Mouse (Mus musculus) midbrain, embryonic 10.5 days (tissue): ENCODE data around the gene Nfasc. TPM values are rescaled to one million over a fixed set of nuclear protein-coding genes. Genes with fewer than 3 reads are reported as not detected.

Experiments used
- DNase-seq: peaks from one replicate; pipeline ENCODE4 v3.0.0-alpha.2; 2017; ENCODE audit warnings: low spot score
- H3K27ac ChIP-seq: fragments of 300-500 bp; sonication (generic); replicated peaks from 2 replicates; pipeline ENCODE4 v1.5.1; 2016; ENCODE audit warnings: mild to moderate bottlenecking
- H3K27me3 ChIP-seq: fragments of 300-500 bp; sonication (generic); 2 replicates; pipeline ENCODE4 v1.6.1; 2016; ENCODE audit warnings: low read depth, mild to moderate bottlenecking; ENCODE audit not compliant: poor library complexity, severe bottlenecking
- H3K36me3 ChIP-seq: fragments of 300-500 bp; sonication (generic); 2 replicates; pipeline ENCODE4 v1.6.1; 2016; ENCODE audit warnings: mild to moderate bottlenecking, moderate library complexity
- H3K4me1 ChIP-seq: fragments of 300-500 bp; sonication (generic); 2 replicates; pipeline ENCODE4 v1.6.1; 2016
- H3K4me3 ChIP-seq: fragments of 300-500 bp; sonication (generic); 2 replicates; pipeline ENCODE4 v1.5.1; 2016; ENCODE audit warnings: mild to moderate bottlenecking, moderate library complexity
- H3K9me3 ChIP-seq: fragments of 300-500 bp; sonication (generic); replicated peaks from 2 replicates; pipeline ENCODE4 v1.6.1; 2016; ENCODE audit warnings: mild to moderate bottlenecking
- WGBS: fragments of 180-500 bp; shearing (Covaris S2); methylation state at CpG from one replicate; pipeline ENCODE4 v1.1.7; 2016; 5-methylcytosine and 5-hydroxymethylcytosine counted together
- polyA plus RNA-seq: library from polyadenylated mRNA; unstranded; fragments of >200 nt; fragmentation: Nextera tagmentation; extraction: Ambion mirVana; gene quantifications from 2 replicates; pipeline ENCODE4 v1.2.1, GENCODE M21; 2016

The Nfasc gene
- polyA plus RNA-seq, 1 experiment from 2014 or later = 14.5 TPM

DNA sequence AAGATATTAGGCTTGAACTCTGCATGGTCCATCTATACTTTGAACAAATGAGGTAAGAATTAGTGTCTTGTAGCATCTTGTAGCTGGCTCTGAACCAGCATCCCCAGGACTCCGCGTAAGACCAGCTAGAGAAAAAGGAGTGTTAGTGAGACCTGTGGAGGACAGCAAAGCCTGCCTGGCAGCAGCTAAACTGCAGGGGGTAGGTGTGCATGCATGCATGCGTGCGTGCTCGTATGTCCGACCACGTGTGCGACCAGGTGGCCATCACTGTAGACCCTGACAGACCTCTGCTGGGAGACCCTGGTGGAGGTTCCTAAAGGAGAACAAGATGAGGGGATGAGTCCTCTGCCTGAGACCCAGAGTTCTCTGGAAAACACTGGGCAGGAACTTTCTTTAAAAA, 113.4 kb downstream of the Nfasc start:
- H3K9me3 ChIP-seq = no peaks in the 10 kb centered on the region
- 97% methylated on average over 8 of the region's 8 CpGs for WGBS

DNA sequence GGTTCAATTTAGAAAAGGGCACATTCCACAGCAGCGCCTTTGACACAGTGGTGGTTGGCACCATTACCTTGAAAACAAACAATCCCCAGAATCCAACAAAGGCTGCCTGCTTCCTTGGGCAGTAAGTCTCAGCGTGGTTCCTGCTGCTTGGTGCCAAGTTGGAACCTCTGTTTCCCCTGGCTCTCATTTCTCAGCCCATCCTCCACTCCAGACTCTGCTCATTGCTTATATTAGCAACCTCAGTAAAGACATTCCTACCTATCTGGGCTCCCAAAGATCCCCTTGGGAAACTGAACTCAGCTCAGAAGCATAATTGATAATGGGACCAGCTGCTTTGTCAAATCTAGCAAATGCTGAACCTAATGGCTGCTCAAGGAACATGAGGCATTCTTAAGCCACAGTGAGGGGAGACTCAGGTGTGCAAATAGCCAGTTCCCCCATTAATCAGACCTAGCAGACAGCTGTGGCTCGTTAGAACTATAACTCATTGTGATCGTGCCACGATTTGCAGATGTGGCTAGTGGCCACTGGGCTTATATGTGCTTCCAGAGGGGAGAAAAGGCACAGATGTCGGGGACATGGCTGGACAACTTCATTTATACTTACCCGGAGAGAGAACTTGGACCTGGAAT, 115.4 kb downstream of the Nfasc start:
- no peaks in the 10 kb centered on the region for H3K9me3 ChIP-seq
- no peaks in the 10 kb centered on the region for H3K27me3 ChIP-seq
- peaks cover 17% of the 10 kb centered on the region for H3K36me3 ChIP-seq
- no peak overlapping the region for H3K4me3 ChIP-seq
- DNase-seq = no peak
- H3K27ac ChIP-seq = no peak overlapping the region
- peaks cover 32% of the 10 kb centered on the region for H3K4me1 ChIP-seq
- WGBS = 83% methylated on average over 7 of the region's 7 CpGs

More for the DNA sequence above, 113.4 kb downstream of the Nfasc start:
- H3K36me3 ChIP-seq = peaks cover 23% of the 10 kb centered on the region
- DNase-seq = no peak
- H3K27ac ChIP-seq = no peak overlapping the region
- H3K27me3 ChIP-seq = no peaks in the 10 kb centered on the region
- H3K4me1 ChIP-seq = peaks cover 31% of the 10 kb centered on the region
- H3K4me3 ChIP-seq = no peak overlapping the region

DNA sequence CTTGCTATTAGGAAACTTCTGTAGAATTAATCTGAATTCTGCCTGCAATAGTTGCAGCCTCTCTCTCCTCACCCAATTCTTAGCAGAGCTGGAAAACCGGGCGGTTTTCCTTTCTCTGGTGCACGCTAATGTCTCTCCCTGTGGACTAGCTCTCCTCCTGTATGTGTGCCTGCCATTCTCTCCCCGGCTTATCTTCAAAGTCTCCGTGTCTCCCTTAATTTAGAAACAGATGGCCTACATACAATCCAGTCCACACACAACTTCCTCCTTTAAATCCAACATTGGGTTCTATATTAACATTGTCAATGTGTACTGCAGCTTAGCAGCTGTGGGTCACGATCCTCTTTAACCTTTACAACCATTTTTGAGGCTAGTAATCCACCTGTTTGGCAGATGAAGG, 116.6 kb downstream of the Nfasc start:
- DNase-seq = no peak
- Histone ChIP-seq H3K27ac (no peak overlapping the region), H3K4me1 (peaks cover 32% of the 10 kb centered on the region), H3K4me3 (no peak overlapping the region), H3K9me3 (no peaks in the 10 kb centered on the region), H3K27me3 (no peaks in the 10 kb centered on the region), H3K36me3 (peaks cover 9% of the 10 kb centered on the region)
- 84% methylated on average over 6 of the region's 6 CpGs for WGBS

DNA sequence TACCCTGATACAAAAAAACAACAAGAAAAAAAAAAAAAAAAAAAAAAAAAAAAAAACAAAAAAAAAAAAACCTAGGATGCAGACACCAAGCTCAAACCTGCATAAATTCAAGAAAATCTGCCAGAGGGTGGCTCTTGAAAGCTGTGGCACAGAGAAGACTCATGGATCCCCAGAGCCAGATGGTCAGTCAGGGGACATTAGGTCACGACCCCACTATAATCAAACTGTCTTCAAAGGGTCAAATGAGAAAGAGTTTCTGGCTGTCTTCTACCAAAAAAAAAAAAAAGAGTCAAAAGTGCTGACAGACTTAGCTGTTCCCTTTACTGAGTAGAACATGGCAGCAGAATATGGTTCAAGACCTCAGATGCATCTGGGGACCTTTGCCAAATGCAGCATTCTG, 117.1 kb downstream of the Nfasc start:
- Histone ChIP-seq H3K27ac (no peak overlapping the region), H3K36me3 (peaks cover 8% of the 10 kb centered on the region; the same call in 1 of the 2 replicates), H3K27me3 (0 out of 2 replicates have a peak, but pooled peaks cover 2% of the 10 kb centered on the region), H3K9me3 (no peaks in the 10 kb centered on the region), H3K4me3 (no peak overlapping the region), H3K4me1 (peaks cover 32% of the 10 kb centered on the region)
- DNase-seq = no peak
- WGBS = 58% methylated on average over 1 of the region's 1 CpGs

DNA sequence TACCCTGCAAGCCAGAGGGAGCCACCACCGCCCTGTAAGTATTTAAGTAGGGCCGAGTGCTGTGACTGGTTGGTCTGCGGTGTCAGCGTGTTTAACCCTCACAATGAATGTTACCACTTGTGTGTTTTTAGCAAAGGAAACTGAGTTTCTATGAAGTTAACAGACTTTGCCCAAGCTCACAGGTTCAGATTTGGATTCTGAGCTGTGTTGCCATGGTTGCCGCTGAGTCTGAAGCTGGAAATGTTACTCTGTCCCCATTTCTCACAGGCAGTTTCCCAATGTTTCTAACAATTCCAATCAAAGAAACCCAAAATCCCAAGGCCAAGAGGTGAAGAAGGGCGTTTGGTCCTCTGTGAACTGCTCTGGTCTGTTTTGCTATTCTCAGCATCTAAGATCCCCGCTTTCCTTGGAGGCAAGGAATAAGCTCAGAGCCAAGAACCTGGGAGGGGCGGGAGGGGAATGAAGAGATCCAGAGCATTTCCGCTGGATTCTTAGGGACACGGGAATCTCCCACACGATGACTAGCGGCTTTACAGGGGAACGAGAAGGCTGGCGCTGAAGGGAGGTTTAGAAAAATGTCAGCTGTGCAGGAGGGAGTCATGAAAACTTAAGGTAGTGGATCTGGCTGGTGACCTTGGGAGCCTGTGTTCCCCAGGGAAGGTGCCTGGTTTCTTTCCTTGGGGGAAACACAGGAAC, 117.8 kb downstream of the Nfasc start:
- H3K4me3 ChIP-seq = no peak overlapping the region
- peaks cover 12% of the 10 kb centered on the region; the same call in 1 of the 2 replicates for H3K36me3 ChIP-seq
- 0 out of 2 replicates have a peak, but pooled peaks cover 5% of the 10 kb centered on the region for H3K27me3 ChIP-seq
- peaks cover 32% of the 10 kb centered on the region for H3K4me1 ChIP-seq
- no peaks in the 10 kb centered on the region for H3K9me3 ChIP-seq
- no peak for DNase-seq
- peak overlapping the region; percentile 64 for H3K27ac ChIP-seq
- WGBS = 64% methylated on average over 14 of the region's 14 CpGs

DNA sequence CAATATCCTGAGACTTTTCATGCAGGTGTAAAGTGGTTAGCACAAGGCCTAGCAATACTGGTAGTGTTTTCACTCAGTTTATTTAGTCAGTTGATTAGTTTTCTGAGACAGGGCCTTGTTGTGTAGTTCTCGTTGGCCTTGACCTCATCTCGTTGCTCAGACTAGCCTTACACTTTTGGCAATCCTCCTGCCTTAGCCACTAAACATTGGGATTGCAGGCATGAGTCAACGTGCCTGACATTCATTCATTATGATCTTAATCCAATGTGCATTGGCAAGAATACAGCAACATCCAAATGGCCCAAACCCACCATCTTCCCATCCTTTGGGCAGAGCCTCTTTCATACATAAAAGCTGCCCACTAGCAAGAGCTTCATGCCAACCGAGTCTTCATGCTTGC, 129.5 kb downstream of the Nfasc start:
- H3K4me3 ChIP-seq = no peak overlapping the region
- peaks cover 15% of the 10 kb centered on the region; the same call in 1 of the 2 replicates for H3K36me3 ChIP-seq
- no peaks in the 10 kb centered on the region for H3K27me3 ChIP-seq
- H3K9me3 ChIP-seq = no peaks in the 10 kb centered on the region
- H3K27ac ChIP-seq = no peak overlapping the region
- no peak for DNase-seq
- WGBS = 91% methylated on average over 4 of the region's 4 CpGs
- H3K4me1 ChIP-seq = no peaks in the 10 kb centered on the region

DNA sequence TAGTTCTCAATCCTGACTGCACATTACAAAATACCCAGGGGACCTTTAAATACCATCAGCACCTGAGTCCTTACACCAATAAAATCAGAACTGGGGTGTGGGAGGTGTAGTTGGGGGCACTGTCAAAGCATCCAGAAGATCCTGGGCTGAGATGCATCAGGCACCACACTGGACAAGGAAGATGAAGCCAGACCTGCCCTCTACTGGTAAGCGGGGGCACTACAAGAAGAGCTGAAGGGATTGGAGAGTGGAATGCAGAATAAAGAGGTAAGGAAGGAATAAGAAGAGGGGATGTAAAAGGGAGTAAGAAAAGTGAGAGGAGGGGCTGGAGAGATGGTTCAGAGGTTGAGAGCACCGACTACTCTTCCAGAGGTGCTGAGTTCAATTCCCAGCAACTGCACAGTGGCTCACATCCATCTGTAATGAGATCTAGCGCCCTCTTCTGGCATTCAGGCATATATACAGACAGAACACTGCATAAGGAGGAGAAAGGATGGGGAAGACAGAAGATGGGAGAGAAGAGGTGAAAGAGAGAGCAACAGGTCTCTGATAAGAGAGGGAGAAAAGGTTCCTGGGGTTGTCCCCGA, 132.5 kb downstream of the Nfasc start:
- Histone ChIP-seq H3K36me3 (peaks cover 37% of the 10 kb centered on the region), H3K4me1 (no peaks in the 10 kb centered on the region), H3K27me3 (no peaks in the 10 kb centered on the region), H3K27ac (no peak overlapping the region), H3K9me3 (no peaks in the 10 kb centered on the region), H3K4me3 (no peak overlapping the region)
- 47% methylated on average over 4 of the region's 4 CpGs for WGBS
- DNase-seq = peak; percentile 65

DNA sequence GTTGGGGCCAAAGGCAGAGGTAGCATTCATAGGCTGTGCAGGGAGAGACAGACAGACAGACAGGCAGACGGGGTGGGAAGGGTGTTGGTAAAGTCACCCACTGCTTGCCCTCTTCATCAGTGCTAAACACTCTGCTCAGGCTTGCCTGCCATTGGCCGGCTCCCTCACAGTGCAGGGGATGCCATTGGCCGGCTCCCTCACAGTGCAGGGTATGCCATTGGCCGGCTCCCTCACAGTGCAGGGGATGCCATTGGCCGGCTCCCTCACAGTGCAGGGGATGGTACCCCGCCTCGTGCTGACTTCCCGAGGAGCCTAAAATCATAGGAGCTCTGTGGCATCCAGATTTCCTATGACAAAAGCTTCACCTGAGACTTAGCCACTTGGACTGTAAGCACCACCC, 139.4 kb downstream of the Nfasc start:
- 58% methylated on average over 8 of the region's 8 CpGs for WGBS
- no peak overlapping the region for H3K4me3 ChIP-seq
- no peak overlapping the region for H3K27ac ChIP-seq
- H3K9me3 ChIP-seq = no peaks in the 10 kb centered on the region
- DNase-seq = no peak
- peaks cover 3% of the 10 kb centered on the region; the same call in 1 of the 2 replicates for H3K4me1 ChIP-seq
- H3K36me3 ChIP-seq = peaks cover 43% of the 10 kb centered on the region
- 0 out of 2 replicates have a peak, but pooled peaks cover 6% of the 10 kb centered on the region for H3K27me3 ChIP-seq

DNA sequence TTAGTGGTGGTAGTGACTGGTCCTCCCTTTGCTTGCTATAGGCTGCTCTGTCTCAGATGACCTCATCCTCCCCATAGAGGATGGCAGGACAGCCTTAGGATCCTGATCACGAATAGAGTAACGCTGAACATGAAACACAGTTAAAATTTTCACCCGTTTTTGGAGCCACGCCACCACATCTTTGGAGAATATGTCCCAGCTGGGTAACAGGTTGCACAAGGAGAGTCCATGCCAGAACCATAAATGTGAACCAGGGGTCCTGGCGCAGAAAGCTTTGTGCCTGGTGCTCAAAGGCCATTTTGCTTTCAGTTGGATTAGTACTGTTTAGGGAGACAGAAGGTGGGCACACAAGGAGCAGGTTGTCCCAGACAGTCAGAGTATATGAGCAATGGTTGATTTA, 143.6 kb downstream of the Nfasc start:
- Histone ChIP-seq H3K4me1 (peaks cover 30% of the 10 kb centered on the region), H3K36me3 (peaks cover 9% of the 10 kb centered on the region; the same call in 1 of the 2 replicates), H3K4me3 (no peak overlapping the region), H3K27me3 (peaks cover 21% of the 10 kb centered on the region; the same call in 1 of the 2 replicates), H3K27ac (no peak overlapping the region), H3K9me3 (no peaks in the 10 kb centered on the region)
- WGBS = 90% methylated on average over 5 of the region's 5 CpGs
- no peak for DNase-seq

DNA sequence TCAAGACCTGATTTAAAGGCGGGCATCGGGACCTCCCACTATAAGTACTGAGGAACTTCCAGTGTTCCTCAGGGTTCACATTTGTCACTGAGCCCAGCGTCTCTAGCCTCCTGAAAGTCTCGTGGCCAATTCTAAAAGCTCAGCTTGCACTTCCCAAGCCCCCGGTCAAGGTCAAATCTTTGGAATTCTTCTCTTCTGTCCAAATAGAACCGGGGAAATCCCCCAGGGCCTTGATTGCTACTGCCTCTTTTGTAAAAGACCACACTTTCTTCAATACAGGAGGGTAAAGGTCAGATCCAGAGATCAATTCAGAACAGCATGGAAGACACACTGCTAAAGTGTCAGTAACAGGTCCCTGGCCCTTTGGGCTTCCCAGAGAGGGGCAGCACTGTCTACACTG, 145.9 kb downstream of the Nfasc start:
- no peaks in the 10 kb centered on the region for H3K9me3 ChIP-seq
- H3K36me3 ChIP-seq = peaks cover 2% of the 10 kb centered on the region; the same call in 1 of the 2 replicates
- DNase-seq = no peak
- H3K4me3 ChIP-seq = no peak overlapping the region
- peaks cover 27% of the 10 kb centered on the region for H3K4me1 ChIP-seq
- WGBS = 56% methylated on average over 6 of the region's 6 CpGs
- peaks cover 24% of the 10 kb centered on the region; the same call in 1 of the 2 replicates for H3K27me3 ChIP-seq
- H3K27ac ChIP-seq = no peak overlapping the region

DNA sequence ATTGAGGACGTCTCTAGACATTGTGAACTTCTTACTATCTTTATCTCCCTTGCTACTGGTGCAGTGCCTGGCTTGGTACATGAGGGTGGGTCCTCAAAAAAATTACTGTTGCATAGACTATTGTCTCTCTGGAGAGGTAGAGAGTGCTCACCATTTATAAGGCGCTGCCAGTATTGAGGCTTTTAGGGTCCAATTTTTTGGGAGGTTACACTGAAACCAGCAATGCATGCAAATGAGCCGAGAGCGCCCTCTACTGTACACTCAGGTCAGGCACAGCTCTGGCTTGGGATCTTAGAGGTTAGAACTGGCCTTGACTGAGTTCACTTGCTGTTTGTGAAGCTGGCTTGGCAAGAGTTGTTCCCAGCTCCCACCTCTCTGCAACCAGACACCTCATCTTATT, 147.0 kb downstream of the Nfasc start:
- peaks cover 24% of the 10 kb centered on the region; the same call in 1 of the 2 replicates for H3K27me3 ChIP-seq
- no peak overlapping the region for H3K4me3 ChIP-seq
- 24% methylated on average over 4 of the region's 4 CpGs for WGBS
- H3K4me1 ChIP-seq = peaks cover 30% of the 10 kb centered on the region
- H3K27ac ChIP-seq = peak overlapping the region; percentile 47; the same call in 1 of the 2 replicates
- H3K9me3 ChIP-seq = no peaks in the 10 kb centered on the region
- H3K36me3 ChIP-seq = peaks cover 2% of the 10 kb centered on the region; the same call in 1 of the 2 replicates
- DNase-seq = peak; percentile 77

DNA sequence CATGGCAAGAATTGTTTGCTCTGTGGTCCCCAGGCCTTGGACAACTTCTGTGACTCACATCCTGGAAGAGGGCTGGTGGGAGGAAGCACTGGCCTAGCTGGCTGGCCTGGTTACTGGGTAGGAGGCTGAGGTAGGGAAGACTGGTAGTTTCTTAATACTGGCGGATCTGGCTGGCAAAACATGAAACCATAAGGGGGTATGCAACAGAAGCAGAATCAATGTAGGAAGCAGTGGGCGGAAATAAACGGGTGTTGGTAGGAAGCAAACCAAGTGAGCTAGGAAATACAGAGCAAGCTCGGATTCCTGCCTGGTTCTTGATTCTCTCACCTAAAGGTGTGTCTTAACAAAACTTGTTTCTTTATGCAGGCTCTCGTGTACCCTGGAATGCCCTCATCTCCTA, 149.5 kb downstream of the Nfasc start:
- no peak for DNase-seq
- H3K4me1 ChIP-seq = peaks cover 42% of the 10 kb centered on the region
- 91% methylated on average over 5 of the region's 5 CpGs for WGBS

More for the DNA sequence above, 149.5 kb downstream of the Nfasc start:
- Histone ChIP-seq H3K4me3 (no peak overlapping the region), H3K27ac (no peak overlapping the region; the same call in 1 of the 2 replicates), H3K36me3 (no peaks in the 10 kb centered on the region), H3K9me3 (no peaks in the 10 kb centered on the region), H3K27me3 (peaks cover 17% of the 10 kb centered on the region; the same call in 1 of the 2 replicates)
